Mouse (Mus musculus) CH12.LX (cell line): ENCODE measurements around the gene Ap2a2.

Experiments used
- MAFK ChIP-seq: IDR thresholded peaks from 2 replicates; pipeline ENCODE4 v1.6.1; 2011; ENCODE audit warnings: low read length, improper control_type of control experiment; ENCODE audit not compliant: insufficient replicate concordance
- SIN3A ChIP-seq: IDR thresholded peaks from 2 replicates; pipeline ENCODE4 v1.6.1; 2012; ENCODE audit warnings: low read length, improper control_type of control experiment, inconsistent platforms

GRCm38 (mm10) chr7:141593056-141593455, 31.1 kb downstream of the Ap2a2 start:
- TF ChIP-seq SIN3A (no peak), MAFK (no peak)
